Mouse (Mus musculus): ENCODE results near the gene Aldh3b1. TPM values are rescaled to one million over a fixed set of nuclear protein-coding genes. Genes with fewer than 3 reads are reported as not detected.

Aldh3b1 gene
- polyA plus RNA-seq, 1 experiment from 2014 or later: 2.9 TPM

- Histone ChIP-seq H3K4me3 (ENCODE audit: control insufficient read depth in 1 of 2, insufficient read depth in 1 of 2, low read depth in 1 of 2, low read length in 2 of 2) (no peak overlapping the region), H3K9ac (ENCODE audit: low read length) (no peak overlapping the region), H3K36me3 (ENCODE audit: control insufficient read depth, insufficient read depth, low read length) (peaks cover 9% of the 10 kb centered on the region; the same call in 1 of the 2 replicates), H3K27ac (replicated peaks in 1 of 2; ENCODE audit: control insufficient read depth in 1 of 2, insufficient read depth in 1 of 2, low read depth in 2 of 2, low read length in 2 of 2) (no peak overlapping the region), H3K4me1 (ENCODE audit: control insufficient read depth in 2 of 2, insufficient read depth in 2 of 2, low read length in 2 of 2) (peaks cover 7 to 12% of the 10 kb centered on the region in 2 experiments), H3K9me3 (ENCODE audit: control insufficient read depth, low read length) (no peaks in the 10 kb centered on the region), H3K4me2 (ENCODE audit: low read length) (no peak overlapping the region), H3K27me3 (ENCODE audit: control insufficient read depth, insufficient read depth, low read length) (no peaks in the 10 kb centered on the region)
- WGBS: 95% methylated on average over 6 of the region's 6 CpGs
- no peak for ATAC-seq (ENCODE audit: insufficient number of reproducible peaks, insufficient read depth, low FRiP score, low read depth)
Observed at GRCm38 (mm10) chr19:3880054-3880848, 49.4 kb downstream of the Aldh3b1 start.

- 86% methylated on average over 7 of the region's 7 CpGs for WGBS
- Histone ChIP-seq H3K9me3 (ENCODE audit: control insufficient read depth, low read length) (no peaks in the 10 kb centered on the region), H3K27me3 (ENCODE audit: control insufficient read depth, insufficient read depth, low read length) (no peaks in the 10 kb centered on the region), H3K4me1 (ENCODE audit: control insufficient read depth in 2 of 2, insufficient read depth in 2 of 2, low read length in 2 of 2) (peaks cover 0 to 8% of the 10 kb centered on the region in 2 experiments; a peak in 2 of 4 replicates), H3K36me3 (ENCODE audit: control insufficient read depth, insufficient read depth, low read length) (0 out of 2 replicates have a peak, but pooled peaks cover 7% of the 10 kb centered on the region), H3K4me2 (ENCODE audit: low read length) (no peak overlapping the region), H3K27ac (replicated peaks in 1 of 2; ENCODE audit: control insufficient read depth in 1 of 2, insufficient read depth in 1 of 2, low read depth in 2 of 2, low read length in 2 of 2) (no peak overlapping the region), H3K4me3 (ENCODE audit: control insufficient read depth in 1 of 2, insufficient read depth in 1 of 2, low read depth in 1 of 2, low read length in 2 of 2) (no peak overlapping the region), H3K9ac (ENCODE audit: low read length) (no peak overlapping the region)
- no peak for ATAC-seq (ENCODE audit: insufficient number of reproducible peaks, insufficient read depth, low FRiP score, low read depth)
Observed at GRCm38 (mm10) chr19:3875045-3875444, 54.6 kb downstream of the Aldh3b1 start.

- Histone ChIP-seq H3K9me3 (ENCODE audit: control insufficient read depth, low read length) (no peaks in the 10 kb centered on the region), H3K4me1 (ENCODE audit: control insufficient read depth in 2 of 2, insufficient read depth in 2 of 2, low read length in 2 of 2) (peaks cover 0 to 12% of the 10 kb centered on the region in 2 experiments; a peak in 3 of 4 replicates), H3K36me3 (ENCODE audit: control insufficient read depth, insufficient read depth, low read length) (0 out of 2 replicates have a peak, but pooled peaks cover 7% of the 10 kb centered on the region), H3K4me2 (ENCODE audit: low read length) (no peak overlapping the region), H3K27me3 (ENCODE audit: control insufficient read depth, insufficient read depth, low read length) (no peaks in the 10 kb centered on the region), H3K27ac (replicated peaks in 1 of 2; ENCODE audit: control insufficient read depth in 1 of 2, insufficient read depth in 1 of 2, low read depth in 2 of 2, low read length in 2 of 2) (no peak overlapping the region), H3K9ac (ENCODE audit: low read length) (no peak overlapping the region), H3K4me3 (ENCODE audit: control insufficient read depth in 1 of 2, insufficient read depth in 1 of 2, low read depth in 1 of 2, low read length in 2 of 2) (no peak overlapping the region)
- 35% methylated on average over 4 of the region's 4 CpGs for WGBS
- no peak for ATAC-seq (ENCODE audit: insufficient number of reproducible peaks, insufficient read depth, low FRiP score, low read depth)
Observed at GRCm38 (mm10) chr19:3872373-3872772, 57.2 kb downstream of the Aldh3b1 start.

- Histone ChIP-seq H3K36me3 (ENCODE audit: control insufficient read depth, insufficient read depth, low read length) (0 out of 2 replicates have a peak, but pooled peaks cover under 1% of the 10 kb centered on the region), H3K4me2 (ENCODE audit: low read length) (no peak overlapping the region), H3K9ac (ENCODE audit: low read length) (no peak overlapping the region), H3K27ac (replicated peaks in 1 of 2; ENCODE audit: control insufficient read depth in 1 of 2, insufficient read depth in 1 of 2, low read depth in 2 of 2, low read length in 2 of 2) (no peak overlapping the region), H3K4me3 (ENCODE audit: control insufficient read depth in 1 of 2, insufficient read depth in 1 of 2, low read depth in 1 of 2, low read length in 2 of 2) (no peak overlapping the region), H3K9me3 (ENCODE audit: control insufficient read depth, low read length) (no peaks in the 10 kb centered on the region), H3K4me1 (ENCODE audit: control insufficient read depth in 2 of 2, insufficient read depth in 2 of 2, low read length in 2 of 2) (peaks cover 0 to 12% of the 10 kb centered on the region in 2 experiments; a peak in 3 of 4 replicates), H3K27me3 (ENCODE audit: control insufficient read depth, insufficient read depth, low read length) (no peaks in the 10 kb centered on the region)
- no peak for ATAC-seq (ENCODE audit: insufficient number of reproducible peaks, insufficient read depth, low FRiP score, low read depth)
Observed at GRCm38 (mm10) chr19:3871468-3871867, 58.1 kb downstream of the Aldh3b1 start.

GRCm38 (mm10) chr19:3868290-3868689 lies 61.3 kb downstream of the Aldh3b1 start:
- 76% methylated on average over 1 of the region's 1 CpGs for WGBS
- Histone ChIP-seq H3K4me2 (ENCODE audit: low read length) (no peak overlapping the region), H3K9ac (ENCODE audit: low read length) (no peak overlapping the region), H3K4me1 (ENCODE audit: control insufficient read depth in 2 of 2, insufficient read depth in 2 of 2, low read length in 2 of 2) (peaks cover 0 to 12% of the 10 kb centered on the region in 2 experiments; a peak in 3 of 4 replicates), H3K27ac (replicated peaks in 1 of 2; ENCODE audit: control insufficient read depth in 1 of 2, insufficient read depth in 1 of 2, low read depth in 2 of 2, low read length in 2 of 2) (0 out of 4 replicates have a peak overlapping the region, but pooled peaks of 1 of the 2 experiments have one; percentile 14), H3K9me3 (ENCODE audit: control insufficient read depth, low read length) (no peaks in the 10 kb centered on the region), H3K4me3 (ENCODE audit: control insufficient read depth in 1 of 2, insufficient read depth in 1 of 2, low read depth in 1 of 2, low read length in 2 of 2) (no peak overlapping the region), H3K27me3 (ENCODE audit: control insufficient read depth, insufficient read depth, low read length) (no peaks in the 10 kb centered on the region), H3K36me3 (ENCODE audit: control insufficient read depth, insufficient read depth, low read length) (peaks cover 11% of the 10 kb centered on the region)
- ATAC-seq (ENCODE audit: insufficient number of reproducible peaks, insufficient read depth, low FRiP score, low read depth): no peak

- Histone ChIP-seq H3K36me3 (ENCODE audit: control insufficient read depth, insufficient read depth, low read length) (peaks cover 11% of the 10 kb centered on the region), H3K4me1 (ENCODE audit: control insufficient read depth in 2 of 2, insufficient read depth in 2 of 2, low read length in 2 of 2) (peaks cover 0 to 4% of the 10 kb centered on the region in 2 experiments; a peak in 3 of 4 replicates), H3K4me2 (ENCODE audit: low read length) (no peak overlapping the region), H3K9ac (ENCODE audit: low read length) (no peak overlapping the region), H3K27me3 (ENCODE audit: control insufficient read depth, insufficient read depth, low read length) (no peaks in the 10 kb centered on the region), H3K9me3 (ENCODE audit: control insufficient read depth, low read length) (no peaks in the 10 kb centered on the region), H3K4me3 (ENCODE audit: control insufficient read depth in 1 of 2, insufficient read depth in 1 of 2, low read depth in 1 of 2, low read length in 2 of 2) (no peak overlapping the region), H3K27ac (replicated peaks in 1 of 2; ENCODE audit: control insufficient read depth in 1 of 2, insufficient read depth in 1 of 2, low read depth in 2 of 2, low read length in 2 of 2) (no peak overlapping the region)
- no peak for ATAC-seq (ENCODE audit: insufficient number of reproducible peaks, insufficient read depth, low FRiP score, low read depth)
- WGBS: 83% methylated on average over 2 of the region's 2 CpGs
Observed at GRCm38 (mm10) chr19:3864960-3865359, 64.6 kb downstream of the Aldh3b1 start.

Measured in heart, embryonic 14.5 days (tissue).